Mouse (Mus musculus) ES-Bruce4 (cell line): ENCODE data around the gene AC161166.1.

Experiments used
- CTCF ChIP-seq: IDR thresholded peaks from one replicate; pipeline ENCODE4 v1.8.1; 2011; ENCODE audit warnings: low read depth, low read length
- POLR2A ChIP-seq: IDR thresholded peaks from one replicate; pipeline ENCODE4 v1.8.1; 2011; ENCODE audit warnings: low read length; ENCODE audit not compliant: insufficient read depth

DNA sequence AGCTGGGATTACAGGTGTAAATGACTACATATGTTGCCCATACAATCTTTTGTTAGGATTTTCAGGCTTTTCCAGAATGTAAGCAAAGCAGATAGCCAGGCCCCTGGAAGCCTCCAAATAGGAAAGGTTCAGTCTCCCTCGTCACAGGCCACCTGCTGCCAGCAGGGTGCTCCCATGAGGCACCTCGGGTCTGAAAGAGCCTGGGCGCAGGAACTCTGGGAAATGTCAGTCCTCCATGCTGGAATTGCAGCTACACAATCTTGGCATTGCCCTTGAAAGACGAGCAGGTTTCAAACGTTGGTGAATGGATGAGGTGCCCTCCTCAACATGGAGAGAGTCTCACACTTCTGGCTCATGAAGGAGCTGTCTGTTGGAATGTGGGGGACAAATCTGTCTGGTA lies 25.9 kb upstream of the AC161166.1 start:
- no peak for TF ChIP-seq POLR2A
- no peak for TF ChIP-seq CTCF
